Mouse (Mus musculus): ENCODE data around the gene Cdh4.

- no peak for TF ChIP-seq CTCF (IDR thresholded peaks at IDR 0.05; ENCODE audit: low read depth, low read length)
- TF ChIP-seq GATA1 (IDR thresholded peaks at IDR 0.05; ENCODE audit: borderline replicate concordance, low read length): no peak
Measured at GRCm38 (mm10) chr2:179764460-179764859, 322.2 kb downstream of the Cdh4 start.
